8 mouse cellular contexts compared by ENCODE assay signal in the genomic region with DNA sequence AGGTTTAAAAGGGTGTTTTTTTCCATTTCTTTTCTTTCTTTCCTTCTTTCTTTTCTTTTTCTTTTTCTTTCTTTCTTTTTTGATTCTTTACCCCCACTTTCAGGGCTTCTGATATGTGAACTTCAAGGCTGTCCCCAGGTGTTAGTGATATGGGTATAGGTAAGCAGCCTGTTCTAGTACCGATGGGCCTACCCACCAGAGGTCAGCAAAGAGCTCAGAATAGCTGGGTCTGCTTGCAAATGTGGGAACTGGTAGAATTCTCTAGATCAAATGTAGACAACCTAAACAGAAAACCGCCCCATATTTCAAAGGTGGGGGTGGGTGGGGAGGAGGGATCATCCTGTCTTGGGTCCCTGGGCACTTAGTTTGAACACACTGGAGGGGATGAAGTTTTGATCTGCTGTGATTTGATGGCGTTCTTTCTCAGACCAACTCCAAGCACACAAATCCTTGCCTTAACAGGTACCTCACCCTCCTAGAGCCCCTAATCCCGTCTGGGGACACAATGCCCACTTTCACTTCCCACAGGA. TPM values are rescaled to one million over a fixed set of nuclear protein-coding genes. Genes with fewer than 3 reads are reported as not detected.
DNase-seq lines count a peak whose midpoint lies in the region; ATAC-seq and TF ChIP-seq lines count a peak whose summit lies in the region.

No protein-coding gene starts in this region.

- no peaks in the 10 kb centered on the region for H3K27me3 ChIP-seq in cerebellum, adult 2 months (ENCODE audit: control insufficient read depth, insufficient read depth, low read length)
- no peaks in the 10 kb centered on the region for H3K27me3 ChIP-seq in forebrain, embryonic 16.5 days (replicated peaks; ENCODE audit: control insufficient read depth, insufficient read depth, low read length)
- H3K27me3 ChIP-seq in hindbrain, embryonic 16.5 days (replicated peaks; ENCODE audit: control insufficient read depth, insufficient read depth, low read length) = no peaks in the 10 kb centered on the region

- TF ChIP-seq CTCF in cerebellum, adult 2 months (IDR thresholded peaks at IDR 0.05; ENCODE audit: borderline replicate concordance, insufficient read depth, low read depth, low read length) = peak; percentile 77

- H3K27ac ChIP-seq in cerebellum, adult 2 months (ENCODE audit: insufficient read depth, low read length) = no peak overlapping the region
- no peak overlapping the region for H3K27ac ChIP-seq in forebrain, embryonic 16.5 days (ENCODE audit: low read length)
- no peak overlapping the region for H3K27ac ChIP-seq in hindbrain, embryonic 16.5 days (ENCODE audit: low read depth, low read length)

- H3K9ac ChIP-seq in forebrain, embryonic 16.5 days (replicated peaks; ENCODE audit: low read depth, low read length) = no peak overlapping the region
- no peak overlapping the region for H3K9ac ChIP-seq in hindbrain, embryonic 16.5 days (ENCODE audit: low read depth, low read length)

- H3K4me3 ChIP-seq in cerebellum, adult 2 months (replicated peaks; ENCODE audit: insufficient read depth, low read depth, low read length) = no peak overlapping the region
- H3K4me3 ChIP-seq in forebrain, embryonic 16.5 days (replicated peaks; ENCODE audit: low read length) = no peak overlapping the region
- no peak overlapping the region for H3K4me3 ChIP-seq in hindbrain, embryonic 16.5 days (ENCODE audit: low read length)

- no peak overlapping the region for H3K4me2 ChIP-seq in forebrain, embryonic 16.5 days (ENCODE audit: low read length)
- H3K4me2 ChIP-seq in hindbrain, embryonic 16.5 days (ENCODE audit: low read length) = no peak overlapping the region

- H3K9me3 ChIP-seq in forebrain, embryonic 16.5 days (ENCODE audit: control insufficient read depth, low read length) = no peaks in the 10 kb centered on the region
- H3K9me3 ChIP-seq in hindbrain, embryonic 16.5 days (ENCODE audit: control insufficient read depth, low read length) = no peaks in the 10 kb centered on the region

- WGBS in cerebellum, adult 2 months = 41% methylated on average over 4 of the region's 4 CpGs
- 22% methylated on average over 4 of the region's 4 CpGs for WGBS in forebrain, embryonic 16.5 days
- WGBS in hindbrain, embryonic 16.5 days = 40% methylated on average over 4 of the region's 4 CpGs

- peak; percentile 60 for DNase-seq in Muller cell, postnatal 12 days (ENCODE audit: inconsistent ontology term)
- DNase-seq in cerebellum, adult 2 months = peak; percentile 67 to 73
- DNase-seq in layer of hippocampus, postnatal 36 days = peak; percentile 75 to 76
- peak; percentile 89 for DNase-seq in lung, postnatal 10 days
- peak; percentile 48 for DNase-seq in retina, adult 2 months (ENCODE audit: low read depth, low spot score)
- peak; percentile 82 for DNase-seq in thymus, postnatal 14 days

- TF ChIP-seq POLR2A in cerebellum, adult 2 months (IDR thresholded peaks at IDR 0.05; ENCODE audit: borderline replicate concordance, insufficient read depth, low read length) = no peak

- no peaks in the 10 kb centered on the region for H3K36me3 ChIP-seq in forebrain, embryonic 16.5 days (ENCODE audit: control insufficient read depth, insufficient read depth)
- no peaks in the 10 kb centered on the region for H3K36me3 ChIP-seq in hindbrain, embryonic 16.5 days (ENCODE audit: control insufficient read depth, insufficient read depth, low read length)

- H3K4me1 ChIP-seq in cerebellum, adult 2 months (ENCODE audit: control insufficient read depth, insufficient read depth, low read length) = 0 out of 2 replicates have a peak, but pooled peaks cover 2% of the 10 kb centered on the region
- no peaks in the 10 kb centered on the region for H3K4me1 ChIP-seq in forebrain, embryonic 16.5 days (replicated peaks; ENCODE audit: control insufficient read depth, insufficient read depth, low read length)
- no peaks in the 10 kb centered on the region; the same call in 1 of the 2 replicates for H3K4me1 ChIP-seq in hindbrain, embryonic 16.5 days (ENCODE audit: control insufficient read depth, insufficient read depth, low read depth, low read length)

- peak; percentile 78 for ATAC-seq in forebrain, embryonic 16.5 days
- peak; percentile 83 for ATAC-seq in hindbrain, embryonic 16.5 days

RNA-seq across cellular contexts. Expression of a gene that starts 28.1 kb away (rescaled TPM):
- 2,758 and 2,923 TPM in 2 replicates for polyA plus RNA-seq in cerebellum, adult 2 months (2012; rRNA removed)
- polyA plus RNA-seq in forebrain, embryonic 16.5 days (2015; fragmentation: Nextera tagmentation; extraction: Ambion mirVana) = 1,187 and 1,213 TPM in 2 replicates
- 1,030 and 1,626 TPM in 2 replicates for polyA plus RNA-seq in hindbrain, embryonic 16.5 days (2015; fragmentation: Nextera tagmentation; extraction: Ambion mirVana)
- 1,000 to 10,000 TPM; 1,740 to 1,859 TPM for total RNA-seq in layer of hippocampus, postnatal 36 days (2021)

RNA-seq across cellular contexts. Expression of a gene that starts 34.3 kb away (rescaled TPM):
- 0.06 and 0.07 TPM in 2 replicates for polyA plus RNA-seq in cerebellum, adult 2 months (2012; rRNA removed)
- 11.4 and 13.5 TPM in 2 replicates for polyA plus RNA-seq in forebrain, embryonic 16.5 days (2015; fragmentation: Nextera tagmentation; extraction: Ambion mirVana)
- polyA plus RNA-seq in hindbrain, embryonic 16.5 days (2015; fragmentation: Nextera tagmentation; extraction: Ambion mirVana) = 15.1 and 23.5 TPM in 2 replicates
- 1 to 10 TPM; 1.7 to 2.7 TPM for total RNA-seq in layer of hippocampus, postnatal 36 days (2021)

Comparison
In these comparisons a context has a peak if more than half of its experiments do, and no peak if none do; other contexts are left out.
1. RNA of a gene that starts 34.3 kb away (polyA plus RNA-seq): 15.1 to 23.5 TPM in hindbrain, embryonic 16.5 days and 11.4 to 13.5 TPM in forebrain, embryonic 16.5 days; 0.06 to 0.07 TPM in cerebellum, adult 2 months; every median in the first group is over 10 times any median in the second.
2. Peak in every context shown above with its lines, with median percentiles within 50 percentile points of each other: DNase-seq.